Mouse (Mus musculus) G1E (cell line): ENCODE data around the gene Atoh8.

ENCODE experiments used
- CTCF ChIP-seq: IDR thresholded peaks from 2 replicates; pipeline ENCODE4 v1.5.1; 2012; ENCODE audit warnings: low read depth, low read length, inconsistent platforms, mixed read lengths
- GATA1 ChIP-seq: IDR thresholded peaks from 2 replicates; pipeline ENCODE4 v1.6.1; 2012; ENCODE audit warnings: borderline replicate concordance, low read length, inconsistent platforms, mixed read lengths

- TF ChIP-seq CTCF (no peak), GATA1 (no peak)
These were observed 4.5 kb downstream of the Atoh8 start for GRCm38 (mm10) chr6:72230875-72231274.
